Mouse (Mus musculus) embryonic fibroblast, embryonic 13.5 days (primary cell): ENCODE results near the gene Amz1.

Source experiments
- CTCF ChIP-seq: IDR thresholded peaks from 2 replicates; pipeline ENCODE4 v1.5.1; 2011; ENCODE audit warnings: mild to moderate bottlenecking, control low read depth, low read length, moderate library complexity, borderline replicate concordance; ENCODE audit not compliant: insufficient read depth
- POLR2A ChIP-seq: IDR thresholded peaks from 2 replicates; pipeline ENCODE4 v1.6.1; 2011; ENCODE audit warnings: low read depth, mild to moderate bottlenecking, control low read depth, low read length, moderate library complexity

DNA sequence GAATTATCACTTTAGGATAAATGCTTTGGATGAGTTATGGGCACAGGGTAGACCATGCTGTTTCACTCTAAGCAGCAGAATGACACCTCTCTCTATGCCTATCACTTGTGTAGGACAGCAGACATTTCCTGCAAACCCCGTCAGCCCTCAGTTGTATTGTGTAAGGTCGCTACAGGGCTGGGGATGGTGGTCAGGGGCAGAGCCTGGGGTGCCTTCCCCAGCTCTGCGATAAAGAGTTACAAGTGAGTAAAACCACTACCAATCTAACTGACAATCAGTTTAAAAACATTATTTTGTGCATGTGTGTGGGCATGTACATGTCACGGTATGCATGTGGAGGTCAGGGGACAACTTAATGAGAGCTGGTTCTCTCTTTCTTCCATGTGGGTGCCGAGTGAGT, 57.2 kb downstream of the Amz1 start:
- no peak for TF ChIP-seq CTCF
- TF ChIP-seq POLR2A = no peak
